Mouse (Mus musculus): ENCODE results near the gene Fah.
A peak's percentile ranks its signal among the peaks of the same experiment; 100 is the strongest.

Gene Fah

DNA sequence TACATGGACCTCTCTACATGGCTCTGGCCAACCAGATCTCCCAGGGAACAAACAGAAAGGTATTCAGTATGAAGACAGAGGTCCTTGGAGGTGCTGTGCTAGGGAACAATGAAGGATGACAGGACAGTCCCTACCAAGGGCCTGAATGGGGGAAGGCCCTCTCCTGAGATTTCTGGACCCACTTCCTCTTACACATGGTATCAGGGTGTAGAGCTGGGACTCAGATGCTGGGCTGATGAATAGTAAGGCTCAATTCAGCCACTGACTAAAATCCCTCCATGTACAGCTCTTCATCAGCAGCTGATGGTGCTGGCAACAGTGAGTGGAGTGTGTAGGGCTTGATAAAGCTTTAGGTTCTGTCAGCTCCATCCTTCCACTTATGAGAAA lies 11.6 kb downstream of the Fah start:
- no peak for DNase-seq (ENCODE audit: low spot score in 2 of 2)

DNA sequence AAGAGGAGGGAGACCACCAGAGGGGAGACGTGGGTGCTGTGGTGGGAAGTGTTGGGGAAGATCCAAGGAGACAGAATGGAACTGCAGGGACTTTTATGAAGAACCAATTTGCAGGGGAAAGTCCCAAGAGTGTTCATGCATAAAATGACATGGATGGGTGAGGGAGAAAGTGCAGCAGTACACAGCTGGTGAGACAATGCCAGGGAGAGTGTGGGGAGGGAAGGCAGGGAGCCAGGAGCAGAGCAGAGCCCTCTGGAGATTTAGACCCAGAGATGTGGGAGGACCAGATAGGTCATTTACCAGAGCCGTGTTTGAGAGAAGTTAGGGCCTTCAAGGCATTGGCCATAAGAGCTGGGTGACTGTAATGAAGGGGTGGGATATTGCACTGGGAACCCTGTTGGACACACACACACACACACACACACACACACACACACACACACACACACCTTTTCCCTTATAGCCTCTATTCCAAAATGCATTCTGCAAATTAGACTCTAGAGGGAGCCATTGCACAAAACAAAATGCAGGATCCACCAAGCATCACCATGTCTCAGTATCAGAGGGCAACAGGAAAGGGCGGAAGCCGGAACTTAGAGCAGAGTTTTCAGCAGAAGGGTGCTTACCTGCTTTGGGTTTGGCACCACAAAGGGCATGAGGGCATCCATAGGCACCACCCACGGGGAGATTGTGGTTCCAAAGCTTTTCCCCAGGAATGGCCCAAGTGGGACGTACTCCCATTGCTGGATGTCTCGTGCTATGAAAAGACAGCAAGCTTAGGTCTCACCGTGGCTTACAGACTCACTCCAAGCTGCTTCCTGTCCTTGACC lies 12.2 kb downstream of the Fah start:
- peak in 1 of 2 experiments; percentile 28 for DNase-seq (ENCODE audit: low spot score in 2 of 2)

DNA sequence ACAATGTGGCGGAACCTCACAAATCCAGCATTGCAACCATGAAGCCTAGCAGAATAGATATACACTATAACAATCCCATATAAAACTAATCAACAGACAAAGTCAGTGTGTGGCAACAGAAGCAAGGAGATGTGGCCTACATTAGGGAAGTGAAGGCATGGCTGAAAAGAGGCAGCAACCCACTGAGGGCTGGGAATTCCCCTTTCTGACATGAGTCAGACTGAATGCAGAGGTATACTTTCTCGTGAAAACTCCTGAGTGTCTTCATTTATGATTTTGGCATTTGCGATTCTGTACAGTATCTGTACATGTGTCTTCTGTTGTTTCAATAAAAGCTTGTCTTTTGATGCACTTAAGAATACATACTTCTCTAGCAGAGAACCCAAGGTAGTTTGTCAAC lies 15.2 kb downstream of the Fah start:
- DNase-seq (ENCODE audit: low spot score in 2 of 2), result no peak

DNA sequence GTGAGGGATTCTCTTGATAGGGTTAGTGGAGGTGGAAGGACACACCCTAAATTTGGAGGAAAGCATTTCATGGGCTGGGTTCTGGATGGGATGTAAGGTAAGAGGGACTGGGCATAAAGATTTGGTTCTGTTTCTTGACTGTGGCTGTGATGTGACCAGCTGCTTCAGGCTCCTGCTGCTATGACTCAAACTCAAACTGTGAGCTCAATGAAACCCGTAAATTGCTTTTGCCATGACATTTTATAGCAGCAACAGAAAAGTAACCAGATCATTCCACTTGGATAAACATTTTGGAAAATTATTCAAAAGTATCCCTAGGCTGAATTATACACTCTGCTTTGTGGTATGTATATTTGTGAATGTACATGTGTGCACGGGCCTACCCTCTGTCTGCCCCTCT lies 15.9 kb downstream of the Fah start:
- DNase-seq (ENCODE audit: low spot score in 2 of 2), result no peak

DNA sequence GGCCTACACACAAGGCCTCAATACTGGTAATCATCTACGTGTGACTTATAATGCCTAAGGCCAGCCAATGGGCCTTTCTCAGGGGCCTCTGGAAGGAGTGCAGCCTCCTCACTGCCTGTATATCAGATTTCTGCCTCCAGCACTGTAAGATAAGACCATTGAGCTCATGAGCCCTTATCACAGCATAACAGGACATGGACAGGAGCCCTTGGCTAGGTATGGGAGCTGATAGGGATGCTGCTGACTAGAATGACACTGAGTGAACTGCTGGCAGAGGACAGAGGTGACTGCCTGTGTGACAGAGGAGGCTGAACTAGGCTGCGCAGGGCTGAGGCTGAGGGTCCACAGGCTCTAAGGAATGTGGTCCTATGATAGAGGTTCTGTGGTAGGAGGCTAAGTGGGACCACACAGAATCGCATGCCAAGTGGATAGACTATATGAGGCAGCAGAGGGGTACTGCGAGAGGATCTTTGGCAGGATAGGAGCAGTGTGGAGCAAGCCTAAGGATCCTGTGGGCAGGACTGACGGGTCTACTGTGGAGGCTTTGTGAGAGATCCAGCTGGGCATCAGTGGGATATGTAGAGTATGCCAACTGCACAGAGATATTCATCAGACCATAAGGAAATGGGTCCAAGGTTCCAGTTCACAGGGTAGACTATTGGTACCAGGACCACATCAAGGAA lies 19.3 kb downstream of the Fah start:
- DNase-seq (ENCODE audit: low spot score in 2 of 2), result no peak

DNA sequence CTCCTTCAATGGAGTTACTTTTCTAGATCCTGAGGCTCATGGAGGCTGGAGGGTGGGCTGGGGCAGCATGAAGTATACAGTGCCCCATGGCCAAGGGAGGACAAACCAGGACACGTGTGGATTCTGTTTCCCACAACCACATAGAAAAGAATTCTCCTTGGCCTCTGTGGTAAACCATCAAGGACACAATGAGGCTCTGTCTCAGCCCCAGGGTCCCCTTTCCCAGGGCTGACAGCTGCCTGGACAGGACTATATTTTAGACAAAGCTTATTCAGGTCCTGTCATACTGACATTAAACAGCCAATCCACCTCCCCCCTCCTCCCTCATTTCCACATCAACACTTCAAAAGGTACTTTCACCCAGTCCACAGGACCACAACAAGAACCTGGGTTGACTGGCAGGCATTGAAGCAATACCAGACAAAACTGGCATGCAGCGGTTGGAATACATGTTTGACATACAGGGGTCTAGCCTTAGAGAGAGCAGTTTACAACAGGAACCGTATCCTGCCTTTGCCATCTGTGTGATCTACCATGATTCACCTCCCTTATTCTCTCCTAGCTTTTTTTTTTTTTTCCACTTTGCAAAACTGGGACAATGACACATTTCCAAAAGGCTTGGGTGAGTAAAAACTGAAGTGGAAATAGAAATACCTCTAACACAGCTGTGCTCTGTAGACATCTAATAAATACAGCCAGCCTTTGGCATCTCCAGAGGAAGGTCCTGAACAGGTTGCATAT lies 20.0 kb downstream of the Fah start:
- DNase-seq (ENCODE audit: low spot score in 2 of 2), result no peak

DNA sequence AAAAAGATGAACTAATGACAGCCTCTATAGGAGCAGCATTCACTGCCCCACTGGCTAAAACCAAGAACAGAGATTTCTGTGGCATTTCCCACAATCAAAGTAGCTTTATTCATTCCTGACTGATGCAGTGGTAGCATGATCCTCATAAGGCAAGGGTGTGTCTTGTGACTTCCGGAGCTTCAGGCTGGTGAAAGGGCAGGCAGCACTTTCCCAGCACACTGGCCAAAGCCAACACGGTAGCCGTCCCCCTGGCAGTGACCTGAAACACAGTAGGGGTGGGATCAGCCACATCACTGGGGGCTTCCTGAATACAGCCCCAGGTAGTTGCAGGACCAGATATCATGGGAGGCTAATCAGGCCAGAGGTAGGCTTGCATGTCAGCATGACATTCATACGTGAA lies 21.4 kb downstream of the Fah start:
- DNase-seq (ENCODE audit: low spot score in 2 of 2), result no peak

DNA sequence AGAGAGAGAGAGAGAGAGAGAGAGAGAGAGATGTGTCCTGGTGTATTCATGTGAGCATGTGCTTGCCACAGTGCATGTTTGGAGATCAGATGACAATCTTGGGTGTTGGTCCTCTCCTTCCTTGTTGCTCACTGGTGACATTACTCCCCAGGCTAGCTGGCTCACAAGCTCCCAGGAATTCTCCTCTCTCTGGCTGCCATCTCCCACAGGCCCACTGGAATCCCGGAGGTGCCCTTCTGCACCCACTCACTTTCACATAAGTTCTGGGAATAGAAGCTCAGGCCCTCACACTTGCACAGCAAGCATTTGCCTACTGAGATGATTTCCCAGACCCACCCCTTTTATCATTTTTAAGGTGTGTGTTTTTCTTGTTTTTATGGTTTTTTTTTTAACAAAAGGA lies 26.8 kb downstream of the Fah start:
- no peak for DNase-seq (ENCODE audit: low spot score in 2 of 2)

DNA sequence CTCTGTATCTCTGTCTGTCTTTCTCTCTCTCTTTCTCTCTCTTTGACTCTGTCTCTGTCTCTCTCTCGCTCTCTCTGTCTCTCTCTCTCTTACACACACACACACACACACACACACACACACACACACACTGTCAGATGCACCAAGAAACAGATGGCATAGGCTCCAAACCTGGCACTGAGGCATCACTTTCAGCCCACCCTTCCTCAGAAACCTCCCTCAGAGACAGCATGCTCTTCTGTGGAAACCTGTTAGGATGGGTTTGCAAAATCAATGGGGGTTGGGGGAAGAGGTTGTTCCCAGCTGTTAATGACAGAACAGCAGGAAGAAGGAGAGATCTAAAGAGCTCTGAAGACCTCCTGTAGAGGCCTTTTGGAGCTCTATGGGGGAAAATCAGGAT lies 27.7 kb downstream of the Fah start:
- DNase-seq (ENCODE audit: low spot score in 2 of 2), result no peak

DNA sequence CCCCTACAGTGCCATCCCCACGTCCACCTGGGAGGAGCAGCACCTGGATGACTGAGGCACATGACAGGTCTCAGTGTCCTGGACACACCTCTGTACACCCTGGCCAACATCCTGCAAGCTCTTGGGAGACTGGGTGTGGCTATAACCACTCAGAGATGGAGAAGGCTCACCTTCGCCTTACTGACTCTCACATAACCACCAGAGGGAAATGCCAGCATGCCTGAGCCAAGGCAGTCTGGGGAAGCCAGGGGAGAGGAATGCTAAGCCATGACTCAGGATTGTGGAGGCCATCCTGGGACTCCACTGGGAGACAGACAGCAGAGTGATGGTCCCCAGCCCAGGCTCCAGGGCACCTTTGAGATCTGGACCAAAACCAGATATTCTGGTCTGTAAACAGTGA lies 29.5 kb downstream of the Fah start:
- DNase-seq (ENCODE audit: low spot score in 2 of 2), result no peak

DNA sequence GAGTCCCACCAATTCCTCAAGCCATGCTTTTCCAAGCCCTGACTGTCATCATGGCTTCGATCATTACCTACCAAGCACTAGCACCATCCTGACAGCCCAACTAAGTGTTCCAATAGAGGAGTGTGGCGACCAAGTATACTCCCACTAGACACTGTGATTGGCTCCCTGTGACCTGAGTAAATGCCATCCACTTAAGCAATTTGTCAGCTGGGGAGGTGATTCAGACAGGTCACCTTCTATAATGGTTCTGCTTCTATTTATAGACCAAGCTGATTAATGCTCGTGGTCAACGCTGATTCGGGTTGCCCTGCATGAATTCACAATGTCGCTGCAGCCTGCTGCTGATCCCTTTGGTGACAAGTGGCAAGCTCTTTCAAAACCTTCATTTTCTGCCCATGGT lies 40.3 kb downstream of the Fah start:
- DNase-seq (ENCODE audit: low spot score in 2 of 2), result no peak

DNA sequence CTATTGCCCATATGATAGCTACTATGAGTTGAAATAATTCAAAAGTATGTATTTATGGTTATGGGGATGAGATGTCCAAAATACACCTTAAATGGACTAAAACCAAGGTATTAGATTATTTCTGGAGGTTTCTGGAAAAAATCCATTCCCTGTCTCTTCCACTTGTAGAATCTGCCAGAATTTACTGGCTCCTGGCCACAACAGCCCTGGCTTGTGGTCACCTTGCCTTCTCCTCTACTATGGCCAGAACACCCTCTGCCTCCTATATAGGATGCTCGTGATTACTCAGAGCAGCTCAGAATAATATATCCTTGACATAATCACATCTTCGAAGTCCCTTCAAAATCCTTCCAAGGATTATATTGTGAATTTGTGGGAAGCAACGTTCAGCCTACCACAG lies 42.3 kb downstream of the Fah start:
- DNase-seq (ENCODE audit: low spot score in 2 of 2), result no peak

DNA sequence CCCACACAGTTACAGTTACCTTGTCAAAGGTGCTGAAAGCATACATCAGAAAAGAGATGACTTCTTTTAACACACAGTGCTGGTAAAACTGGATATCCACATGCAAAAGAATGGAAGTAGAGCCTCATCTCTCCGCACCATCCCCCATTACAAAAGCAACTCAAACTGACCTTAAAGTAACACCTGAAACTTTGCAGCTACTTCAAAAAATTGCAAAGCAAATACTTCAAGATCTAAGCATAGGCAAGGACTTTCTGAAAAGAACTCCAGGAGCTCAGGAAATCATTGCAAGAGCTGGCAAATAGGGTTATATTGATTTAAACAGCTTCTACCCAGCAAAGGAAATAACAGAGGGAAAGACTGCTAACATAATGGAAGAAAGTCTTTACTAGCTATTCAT lies 46.0 kb downstream of the Fah start:
- no peak for DNase-seq (ENCODE audit: low spot score in 2 of 2)

DNA sequence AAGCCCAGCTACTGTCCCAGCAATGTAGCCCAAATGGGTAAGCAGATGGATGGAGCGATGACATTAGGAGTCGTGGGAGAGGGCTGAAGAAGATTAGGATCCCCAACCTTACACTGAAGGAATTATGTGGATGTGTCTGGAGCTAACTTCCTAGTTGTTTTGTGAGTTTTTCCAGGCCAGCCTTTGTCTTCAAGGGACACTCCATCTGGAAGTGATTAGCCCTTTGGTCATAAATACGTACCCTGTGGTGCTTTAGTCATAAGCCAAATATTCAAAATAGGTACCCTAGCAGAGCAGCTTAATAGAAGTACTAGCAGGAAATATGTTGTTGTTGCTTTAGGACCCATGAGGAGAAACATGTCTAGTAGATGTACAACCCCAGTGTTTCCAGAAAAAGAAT lies 49.2 kb downstream of the Fah start:
- DNase-seq (ENCODE audit: low spot score in 2 of 2), result no peak

DNA sequence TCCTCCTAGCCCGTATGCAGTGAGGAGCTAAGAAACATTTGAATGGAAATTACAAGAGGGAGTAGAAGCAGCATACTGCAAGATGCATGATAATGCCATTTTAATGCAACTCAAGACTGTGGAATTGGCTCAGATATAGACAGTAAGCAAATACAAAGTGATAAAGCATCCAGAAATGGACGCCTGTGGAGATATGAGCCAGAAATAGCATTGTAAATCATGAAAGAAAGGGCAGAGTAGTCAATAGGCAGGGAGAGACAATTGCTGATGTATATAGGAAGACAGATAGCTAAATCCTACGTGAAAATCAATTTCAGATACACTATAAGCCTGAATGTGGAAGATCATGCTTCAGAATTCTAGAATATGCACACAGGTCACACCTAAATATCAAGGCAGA lies 51.2 kb downstream of the Fah start:
- no peak for DNase-seq (ENCODE audit: low spot score in 2 of 2)

DNA sequence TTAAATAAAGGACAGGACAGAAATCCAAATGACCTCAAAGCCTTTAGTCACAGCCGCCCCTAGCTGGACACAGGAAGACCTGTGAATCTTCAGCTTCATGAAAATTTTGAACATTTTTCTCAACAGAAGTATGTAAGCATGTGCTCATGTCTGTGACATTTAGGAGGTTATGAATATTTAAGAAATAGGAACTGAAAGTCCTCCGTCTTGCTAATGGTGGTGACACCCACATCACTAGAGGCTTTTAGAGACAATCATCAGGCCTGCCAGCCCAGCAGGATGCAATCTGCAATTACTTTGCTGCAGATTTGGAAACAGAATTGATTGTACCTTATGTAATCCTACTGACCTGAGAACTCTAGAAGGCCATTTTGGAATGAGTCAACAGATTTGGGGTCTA lies 55.0 kb downstream of the Fah start:
- DNase-seq (ENCODE audit: low spot score in 2 of 2), result no peak

DNA sequence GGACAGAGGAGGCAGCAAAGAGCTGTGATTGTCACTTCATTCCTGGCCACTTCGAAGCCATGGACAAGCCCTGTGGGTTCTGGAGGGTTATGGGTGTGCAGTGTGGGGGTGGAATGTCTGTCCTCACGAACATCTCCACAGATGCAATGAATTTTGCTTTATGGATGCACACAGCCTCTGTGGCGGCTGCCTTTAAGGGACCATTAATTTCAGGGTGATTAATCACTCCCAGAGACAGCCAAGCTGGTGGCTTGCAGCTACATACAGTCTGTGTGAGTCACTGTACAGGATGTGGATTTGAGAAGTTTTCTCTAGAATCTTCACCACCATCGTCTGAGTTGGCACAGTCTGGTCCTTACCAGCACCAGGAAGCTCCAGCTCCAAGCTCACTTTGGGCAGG lies 59.9 kb downstream of the Fah start:
- no peak for DNase-seq (ENCODE audit: low spot score in 2 of 2)

DNA sequence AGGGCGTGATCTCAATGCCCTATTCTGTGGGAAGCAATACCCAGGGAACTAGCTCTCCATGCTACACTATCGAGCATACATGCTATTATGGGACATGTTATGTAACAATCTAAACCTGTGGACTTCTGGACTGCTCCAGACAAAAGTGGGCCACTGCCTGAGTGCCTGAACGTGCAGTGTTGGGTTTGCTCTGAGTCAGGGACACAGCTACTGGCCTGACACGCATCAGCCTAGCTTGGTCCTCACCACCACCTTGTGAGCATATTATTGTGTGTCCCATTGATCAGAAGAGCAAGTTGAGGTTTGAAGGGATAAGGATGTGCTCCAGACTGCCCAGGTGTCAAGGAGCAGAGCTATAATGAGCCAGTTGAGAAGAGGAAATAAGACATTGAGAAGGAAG lies 61.6 kb downstream of the Fah start:
- no peak for DNase-seq (ENCODE audit: low spot score in 2 of 2)

Measured in spleen, postnatal 4 days (tissue).